Mouse (Mus musculus) thymus, postnatal 0 days (tissue): ENCODE measurements around the gene Clmp. TPM values are rescaled to one million over a fixed set of nuclear protein-coding genes. Genes with fewer than 3 reads are reported as not detected.
"Not testable (repeated sequence)": the region's sequence is repeated elsewhere in the genome, so short reads cannot be mapped to it uniquely, and the experiment has no call there.

Source experiments
- DNase-seq: peaks from one replicate; pipeline ENCODE4 v3.0.0-alpha.2; 2015; ENCODE audit warnings: low spot score
- polyA plus RNA-seq: library from polyadenylated mRNA; unstranded; fragments of >200 nt; fragmentation: Nextera tagmentation; extraction: Ambion mirVana; gene quantifications from 2 replicates; pipeline ENCODE4 v1.2.1, GENCODE M21; 2015

The Clmp gene
- polyA plus RNA-seq, 1 experiment from 2014 or later = 0.74 TPM

- DNase-seq = peak; percentile 100
These were observed 115.2 kb downstream of the Clmp start, which contains the start of gene Hspa8 for GRCm38 (mm10) chr9:40800675-40801612. Gene Hspa8 (plus strand): TSS chr9:40800984.

DNA sequence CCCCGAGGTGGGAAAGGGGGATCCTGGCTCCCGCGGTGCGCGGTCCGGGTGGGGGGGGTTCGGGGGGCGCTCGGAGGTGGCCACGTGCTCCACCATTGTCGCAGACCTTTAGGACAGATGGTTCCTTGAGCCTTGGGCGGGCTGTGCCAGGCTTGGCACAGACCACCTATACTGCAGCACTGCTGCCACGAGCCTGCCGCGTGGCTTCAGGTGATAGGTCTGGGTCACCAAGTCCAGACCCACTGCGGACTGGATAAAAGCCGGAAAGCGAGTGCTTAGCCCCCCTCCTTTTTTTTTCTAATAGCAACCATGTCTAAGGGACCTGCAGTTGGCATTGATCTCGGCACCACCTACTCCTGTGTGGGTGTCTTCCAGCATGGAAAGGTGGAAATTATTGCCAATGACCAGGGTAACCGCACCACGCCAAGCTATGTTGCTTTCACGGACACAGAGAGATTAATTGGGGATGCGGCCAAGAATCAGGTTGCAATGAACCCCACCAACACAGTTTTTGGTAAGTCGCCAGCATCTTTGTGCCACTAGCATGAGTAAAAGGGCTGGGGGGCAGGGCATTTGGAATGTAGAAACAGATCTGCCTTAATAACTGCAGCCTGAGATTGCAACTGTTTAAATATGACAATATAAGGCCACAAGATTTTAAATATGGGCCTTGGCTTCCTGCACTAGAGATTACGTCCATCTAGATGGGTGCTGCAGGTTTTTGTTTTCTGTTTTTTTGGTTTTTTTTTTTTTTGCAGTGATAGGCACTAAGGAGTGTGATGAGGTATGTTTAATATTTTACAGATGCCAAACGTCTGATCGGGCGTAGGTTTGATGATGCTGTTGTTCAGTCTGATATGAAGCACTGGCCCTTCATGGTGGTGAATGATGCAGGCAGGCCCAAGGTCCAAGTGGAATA, 116.1 kb downstream of the Clmp start:
- DNase-seq = peak; percentile 14

GRCm38 (mm10) chr9:40802533-40802875, 116.7 kb downstream of the Clmp start:
- DNase-seq = not testable (repeated sequence)

DNA sequence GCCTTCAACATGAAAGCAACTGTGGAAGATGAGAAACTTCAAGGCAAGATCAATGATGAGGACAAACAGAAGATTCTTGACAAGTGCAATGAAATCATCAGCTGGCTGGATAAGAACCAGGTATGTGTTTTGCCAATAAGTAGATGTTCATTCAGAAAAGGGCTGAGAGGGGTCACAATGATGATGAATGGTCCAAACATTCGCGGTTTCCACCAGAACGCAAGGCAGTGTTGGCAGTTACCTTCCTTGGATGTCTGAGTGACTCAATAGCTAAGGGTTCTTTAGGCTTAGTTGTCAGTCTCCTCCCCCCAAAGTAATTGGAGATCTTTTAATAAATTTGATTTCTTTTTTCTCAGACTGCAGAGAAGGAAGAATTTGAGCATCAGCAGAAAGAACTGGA, 118.8 kb downstream of the Clmp start:
- not testable (repeated sequence) for DNase-seq

DNA sequence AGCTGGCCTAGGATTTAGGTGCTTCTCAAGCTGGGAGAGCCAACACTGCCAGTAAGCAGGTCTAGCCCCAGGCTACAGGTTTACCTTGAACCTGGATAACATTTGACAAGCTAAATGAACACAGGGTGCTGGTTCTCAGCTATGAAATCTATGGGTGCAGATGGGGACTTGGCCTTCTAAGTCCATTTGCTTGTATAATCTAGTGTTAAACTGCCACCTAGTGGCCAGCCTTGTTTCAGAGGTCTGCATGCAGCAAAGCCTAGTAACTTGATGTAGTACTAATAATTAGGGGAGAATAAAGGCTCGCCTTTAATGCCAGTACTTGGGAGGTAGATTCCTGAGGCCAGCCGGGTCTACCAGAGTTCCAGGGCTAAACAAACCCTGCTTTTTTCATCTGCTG, 119.5 kb downstream of the Clmp start:
- DNase-seq = peak; percentile 80

DNA sequence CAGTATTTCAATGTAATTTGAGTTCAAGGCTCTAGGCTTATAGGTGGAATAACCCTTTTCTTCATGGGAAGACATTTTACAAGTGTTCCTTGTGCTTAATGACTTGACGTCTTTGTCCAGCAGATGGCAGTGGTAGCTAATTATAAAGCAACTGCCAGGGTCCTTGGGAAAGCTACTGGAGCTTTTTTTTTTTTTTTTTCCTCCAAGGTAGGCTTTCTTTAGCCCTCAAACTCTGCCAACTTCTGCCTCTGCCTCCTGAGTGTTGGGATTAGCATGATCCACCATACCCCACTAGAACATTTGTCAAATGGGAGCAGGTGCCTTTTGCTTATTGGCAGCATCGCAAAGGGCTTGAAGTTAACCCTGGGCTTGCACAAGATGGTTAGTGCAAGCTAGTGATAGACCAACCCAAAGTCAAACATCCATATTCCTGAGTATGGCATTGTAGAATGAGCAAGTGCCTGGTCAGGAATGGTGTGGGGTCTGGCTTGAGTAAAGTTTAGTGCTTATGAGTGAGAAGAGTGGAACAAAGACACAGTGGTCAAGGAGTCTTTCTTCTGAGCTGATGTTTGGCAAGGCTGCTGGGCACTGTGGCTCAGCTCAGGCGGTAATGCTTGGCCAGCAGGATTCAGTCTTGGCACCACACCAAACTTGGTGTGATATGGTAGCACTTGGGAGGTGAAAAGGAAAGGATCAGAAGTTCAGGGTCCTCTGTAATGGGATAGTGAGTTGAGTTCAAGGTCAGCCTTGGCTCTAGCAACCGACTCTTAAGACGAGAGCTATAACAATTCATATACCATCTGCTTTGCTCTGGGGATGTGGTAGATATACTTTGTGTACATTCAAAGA, 120.9 kb downstream of the Clmp start:
- peak; percentile 54 for DNase-seq

GRCm38 (mm10) chr9:40807289-40807920, 121.6 kb downstream of the Clmp start:
- no peak for DNase-seq

- DNase-seq = no peak
These were observed 122.5 kb downstream of the Clmp start for GRCm38 (mm10) chr9:40808061-40808906.

- DNase-seq = no peak
These were observed 123.1 kb downstream of the Clmp start for GRCm38 (mm10) chr9:40808907-40809280.

- peak; percentile 16 for DNase-seq
These were observed 126.1 kb downstream of the Clmp start for GRCm38 (mm10) chr9:40811860-40812259.

DNA sequence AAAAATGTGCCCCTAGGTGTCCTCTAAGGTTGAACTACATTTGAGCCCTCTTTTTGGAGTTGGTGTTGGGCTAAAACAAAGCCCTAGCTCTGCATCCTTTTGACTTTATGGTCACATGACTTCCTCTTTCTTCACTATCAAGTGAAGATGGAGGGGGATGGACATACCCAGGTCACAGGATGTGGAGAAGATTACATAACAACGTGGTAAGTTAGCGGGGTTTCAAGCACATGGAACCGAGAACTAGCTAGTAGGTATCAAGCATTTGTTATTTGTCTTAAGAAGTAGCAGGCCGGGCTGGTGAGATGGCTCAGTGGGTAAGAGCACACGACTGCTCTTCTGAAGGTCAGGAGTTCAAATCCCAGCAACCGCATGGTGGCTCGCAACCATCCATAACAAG, 128.3 kb downstream of the Clmp start:
- peak; percentile 11 for DNase-seq

DNA sequence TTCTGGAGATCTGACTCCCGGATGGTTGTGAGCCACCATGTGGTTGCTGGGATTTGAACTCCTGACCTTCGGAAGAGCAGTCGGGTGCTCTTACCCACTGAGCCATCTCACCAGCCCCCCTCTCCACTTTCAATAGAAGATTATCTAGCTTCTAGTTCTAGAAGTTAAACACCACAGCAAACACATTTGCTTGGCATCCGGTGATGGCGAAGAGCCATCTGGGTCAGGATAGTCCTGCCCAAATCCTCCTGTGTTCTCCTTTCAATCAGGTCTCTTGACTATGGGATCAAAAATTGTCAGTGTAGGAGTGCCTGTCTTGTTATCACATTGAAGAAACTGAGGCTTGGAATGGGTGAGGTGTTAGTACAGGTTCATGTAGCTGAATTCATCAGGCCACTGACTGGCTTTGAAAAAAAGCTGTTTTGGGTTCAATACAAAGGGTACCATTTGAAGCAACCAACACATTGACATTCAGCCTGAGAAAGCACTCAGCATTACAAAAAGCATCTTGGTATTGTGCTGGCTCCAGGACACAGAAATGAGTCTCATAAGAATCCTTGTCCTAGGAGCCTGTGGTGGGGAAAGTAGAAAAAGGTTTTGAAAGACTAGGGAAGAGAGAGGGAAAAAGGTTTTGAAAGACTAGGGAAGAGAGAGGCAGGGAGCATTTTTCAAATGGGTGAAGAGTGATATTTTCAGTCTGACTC, 131.7 kb downstream of the Clmp start:
- DNase-seq = no peak

- DNase-seq = no peak
These were observed 139.8 kb downstream of the Clmp start for GRCm38 (mm10) chr9:40825601-40826000.

DNA sequence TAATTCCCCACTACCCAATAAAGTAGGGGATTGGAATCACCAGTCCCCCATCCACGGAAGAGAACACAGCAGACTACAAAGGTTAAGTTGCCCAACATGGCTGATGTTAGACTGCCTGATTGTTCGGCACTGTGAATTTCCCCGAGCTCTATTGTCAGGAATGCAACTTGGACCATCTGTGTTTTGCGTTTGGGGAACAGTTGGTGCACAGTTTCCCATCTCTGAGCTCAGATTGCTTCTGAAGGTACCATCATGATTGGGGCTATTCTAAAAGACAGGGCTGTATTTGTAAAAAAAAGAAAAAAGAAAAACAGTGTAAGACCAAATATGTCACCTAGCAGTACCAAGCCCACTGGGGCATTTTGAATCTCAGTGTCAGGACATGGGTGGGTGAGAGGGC, 141.6 kb downstream of the Clmp start:
- DNase-seq = no peak

DNA sequence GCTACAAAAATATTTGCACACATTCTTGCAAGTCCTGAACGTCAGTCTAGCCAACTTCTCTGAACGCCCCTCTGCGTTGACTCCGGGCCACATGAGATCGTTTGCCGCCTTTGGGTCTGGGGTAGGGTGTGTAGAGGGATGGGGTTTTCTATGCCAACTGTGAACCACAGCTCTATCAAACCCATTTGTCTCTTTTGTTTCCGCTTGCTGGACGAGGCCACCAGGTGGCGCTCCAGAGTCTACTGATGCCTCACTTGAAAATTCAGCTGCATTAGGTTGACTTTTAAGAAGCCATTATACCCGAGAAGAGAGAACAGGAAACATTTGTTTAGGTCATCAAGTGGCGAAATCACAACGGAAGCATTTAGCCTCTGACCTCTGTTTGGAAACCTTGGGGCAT, 148.8 kb downstream of the Clmp start:
- DNase-seq = peak; percentile 73
